Mouse (Mus musculus) B cell, adult 2 months (primary cell): ENCODE measurements around the gene Dolpp1.

Source experiments
- DNase-seq, 2 experiments: peaks; one replicate each; pipeline ENCODE4 v3.0.0; 2022

The Dolpp1 gene

DNA sequence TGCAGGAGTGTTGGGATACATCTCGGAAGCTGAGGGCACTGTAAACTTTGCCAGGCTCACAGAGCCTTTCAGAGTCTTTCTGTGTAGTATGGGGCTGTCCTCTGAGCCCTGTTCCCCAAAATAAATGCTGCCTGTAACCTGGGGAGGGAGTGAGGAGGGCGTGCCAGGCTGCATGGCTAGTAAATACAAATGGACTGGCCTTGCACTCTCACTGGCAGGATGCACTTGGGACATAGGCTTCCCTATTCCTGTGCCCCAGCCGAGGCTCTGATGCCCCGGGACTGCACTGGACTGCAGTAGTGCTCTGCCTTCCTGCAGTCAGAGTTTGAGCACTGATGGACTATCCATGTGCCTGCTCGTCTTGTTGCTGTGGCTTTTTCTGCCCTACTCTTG lies 50.4 kb downstream of the Dolpp1 start:
- DNase-seq = peak in 1 of 2 experiments; percentile 30

DNA sequence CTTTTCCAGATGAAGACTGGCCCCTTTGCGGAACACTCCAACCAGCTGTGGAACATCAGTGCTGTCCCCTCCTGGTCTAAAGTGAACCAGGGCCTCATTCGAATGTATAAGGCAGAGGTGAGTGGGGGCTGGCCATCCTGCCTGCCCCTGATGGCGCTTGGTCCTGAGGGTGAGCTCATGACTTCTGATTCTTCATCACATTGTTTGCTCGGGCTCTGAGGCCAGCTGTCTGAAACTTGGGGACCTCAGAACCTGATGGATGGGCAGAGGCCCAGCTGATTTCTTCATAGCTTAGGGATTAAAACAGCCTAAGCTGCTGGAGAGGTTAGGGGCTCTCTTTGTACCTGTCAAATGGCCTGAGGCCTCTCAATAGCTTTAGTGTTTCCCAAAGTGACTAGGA lies 51.2 kb downstream of the Dolpp1 start:
- DNase-seq = no peak

DNA sequence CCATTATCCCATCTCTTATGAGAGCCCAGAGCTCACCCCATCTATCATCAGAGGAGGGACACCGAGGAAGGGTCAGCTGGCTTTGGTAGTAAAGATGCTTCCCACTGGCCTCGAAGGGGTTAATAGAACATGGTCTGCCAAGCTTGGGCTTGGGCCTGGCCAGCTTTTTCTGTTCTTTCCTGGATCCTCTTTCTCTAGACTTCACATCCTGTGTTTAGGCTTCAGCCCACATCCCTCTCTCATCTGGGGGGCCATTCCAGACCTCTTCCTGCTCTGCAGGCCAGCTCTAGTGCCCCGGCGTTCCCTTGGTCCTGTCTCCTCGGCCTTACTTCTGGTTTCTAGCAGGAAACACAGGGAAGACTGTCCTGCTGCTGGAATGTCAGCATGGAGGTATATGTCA lies 52.0 kb downstream of the Dolpp1 start:
- DNase-seq = no peak

DNA sequence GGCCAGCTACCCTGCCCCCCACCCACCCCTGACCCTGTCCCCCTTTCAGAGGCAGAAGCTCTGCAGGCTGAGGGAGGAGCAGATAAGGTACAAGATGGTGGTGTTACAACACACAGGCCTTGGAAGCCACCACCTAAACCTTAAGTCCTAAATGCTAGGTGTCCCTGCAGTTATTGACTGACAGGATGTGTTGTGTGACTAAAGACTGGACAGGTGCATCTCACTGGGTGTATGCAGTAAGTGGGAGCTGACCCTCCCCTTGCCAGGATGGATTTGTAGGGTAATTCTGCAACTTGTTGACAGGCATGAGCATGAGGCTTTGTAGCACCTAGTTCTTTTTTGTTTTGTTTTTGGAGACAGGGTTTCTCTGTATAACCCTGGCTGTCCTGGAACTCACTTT lies 52.4 kb downstream of the Dolpp1 start:
- no peak for DNase-seq

GRCm38 (mm10) chr2:30445312-30445711 lies 53.3 kb downstream of the Dolpp1 start:
- DNase-seq = no peak

GRCm38 (mm10) chr2:30446891-30447826 lies 55.1 kb downstream of the Dolpp1 start:
- DNase-seq = no peak

DNA sequence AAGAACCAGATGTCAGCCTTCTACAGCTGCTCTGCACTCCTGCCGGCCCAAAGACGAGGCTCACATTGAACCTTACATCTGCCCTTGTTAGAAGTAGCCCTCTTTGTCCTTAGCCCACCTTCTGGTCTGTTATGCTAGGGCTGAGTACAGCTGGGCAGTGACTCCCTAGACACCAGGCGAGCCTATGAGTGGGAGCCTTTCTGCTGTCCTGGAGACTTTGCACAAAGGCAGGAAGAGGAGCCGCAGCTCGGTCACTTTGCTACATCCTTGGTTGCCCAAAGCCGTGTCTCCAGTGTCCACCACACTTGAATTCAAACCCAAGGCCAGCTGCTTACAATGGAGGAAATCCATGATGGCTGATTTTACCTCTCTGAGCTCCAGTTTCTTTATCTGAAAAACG lies 56.3 kb downstream of the Dolpp1 start:
- no peak for DNase-seq
